Mouse (Mus musculus): ENCODE data around the gene Cramp1l.
"Not testable (repeated sequence)": the region's sequence is repeated elsewhere in the genome, so short reads cannot be mapped to it uniquely, and the experiment has no call there.

GRCm38 (mm10) chr17:24942453-24942852, 73.1 kb downstream of the Cramp1l start:
- TF ChIP-seq POLR2A (IDR thresholded peaks at IDR 0.05; ENCODE audit: insufficient read depth, low read length); EP300 (IDR thresholded peaks at IDR 0.05; ENCODE audit: insufficient read depth, low read depth, low read length): not testable (repeated sequence)
- peak; percentile 50 for TF ChIP-seq CTCF (IDR thresholded peaks at IDR 0.05; ENCODE audit: low read depth, low read length)
